Mouse (Mus musculus) ovary, adult 18-20 months (tissue): ENCODE results near the gene Crnkl1.
A peak's percentile ranks its signal among the peaks of the same experiment; 100 is the strongest.

Experiments used
- DNase-seq: peaks from one replicate; pipeline ENCODE4 v3.0.0; 2022; ENCODE audit warnings: low spot score, mixed read lengths

Gene Crnkl1

DNA sequence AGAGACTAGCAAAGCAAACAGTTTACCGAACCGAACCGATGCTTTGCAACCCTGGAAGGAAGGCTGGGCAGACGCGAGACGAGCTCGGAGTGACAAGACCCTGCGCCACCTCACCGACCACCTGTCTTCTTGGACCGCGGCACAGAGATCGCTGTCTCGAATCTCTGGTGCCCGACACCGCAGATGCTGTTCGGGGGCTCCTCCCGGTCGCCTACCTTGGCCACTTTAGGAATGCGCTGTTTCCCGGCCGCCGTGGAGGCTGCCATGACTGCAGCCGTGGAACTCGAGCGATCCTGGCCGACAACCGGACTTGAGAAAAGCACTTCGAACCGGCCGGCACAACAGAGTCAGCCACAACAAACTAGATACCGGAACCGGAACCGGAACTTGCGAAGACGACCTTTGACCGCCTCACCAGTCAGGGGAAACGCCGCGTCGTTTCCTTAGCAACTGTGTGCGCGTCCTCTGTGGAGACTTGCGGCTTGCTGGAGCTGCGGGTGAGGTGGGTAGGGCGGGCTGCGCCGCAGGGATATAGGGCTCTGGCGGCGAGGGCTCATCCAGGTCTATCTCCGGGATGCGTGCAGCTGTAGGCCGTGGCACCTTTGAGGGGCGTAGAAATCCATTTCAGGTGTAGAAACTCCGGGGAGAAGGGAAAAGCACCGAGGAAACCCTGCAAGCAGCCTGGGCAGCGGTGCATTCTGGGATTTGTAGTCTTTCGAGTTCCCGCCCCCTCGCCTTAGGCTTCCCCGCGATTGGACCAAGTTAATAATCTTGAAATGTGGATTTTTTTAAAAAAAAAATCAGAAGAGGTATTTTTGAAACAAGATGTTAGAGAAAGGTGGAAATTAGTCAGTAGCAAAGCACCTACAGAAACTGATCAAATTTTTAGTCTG, at the start of gene Crnkl1, which contains the start of gene Cfap61:
Gene Crnkl1, minus strand, starts transcription at position 676 of the 893 bp plus-strand sequence.
Gene Cfap61, plus strand, starts transcription at position 446 of the 893 bp plus-strand sequence.
- DNase-seq = peak; percentile 87

DNA sequence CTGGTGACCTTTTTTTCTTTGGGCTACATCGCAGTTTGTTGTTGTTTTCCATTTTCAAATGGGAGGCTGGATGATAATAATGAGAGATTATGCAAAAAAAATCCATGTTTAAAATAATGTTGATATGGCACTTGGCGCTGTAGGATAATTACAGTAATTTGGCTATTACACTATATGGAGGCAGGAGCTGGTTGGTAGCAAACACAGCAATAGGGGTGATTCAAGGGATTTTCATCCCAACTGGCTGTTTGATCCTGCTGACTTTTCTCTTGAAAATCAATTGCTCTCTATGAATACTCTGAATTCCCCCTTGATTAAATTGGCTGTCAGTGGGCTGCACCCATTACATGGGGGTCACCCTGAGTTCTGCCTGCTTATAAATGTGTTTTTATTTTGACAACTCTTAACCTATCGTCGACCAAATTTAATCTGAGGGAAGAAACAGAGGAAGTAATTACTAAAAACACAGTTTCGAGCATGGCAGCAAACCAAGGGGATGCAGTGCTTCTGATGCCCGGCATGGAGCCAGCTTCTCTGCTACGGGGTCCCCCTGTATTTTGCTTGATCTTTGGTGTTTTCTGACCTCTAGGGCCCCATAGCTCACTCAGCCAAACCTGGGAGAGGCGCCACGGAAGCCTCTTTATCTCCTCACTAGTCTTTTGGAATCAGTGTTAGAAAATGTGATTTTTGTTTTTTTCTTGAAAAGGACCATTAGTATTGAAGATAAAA, 47.7 kb upstream of the Crnkl1 start:
- DNase-seq = no peak

DNA sequence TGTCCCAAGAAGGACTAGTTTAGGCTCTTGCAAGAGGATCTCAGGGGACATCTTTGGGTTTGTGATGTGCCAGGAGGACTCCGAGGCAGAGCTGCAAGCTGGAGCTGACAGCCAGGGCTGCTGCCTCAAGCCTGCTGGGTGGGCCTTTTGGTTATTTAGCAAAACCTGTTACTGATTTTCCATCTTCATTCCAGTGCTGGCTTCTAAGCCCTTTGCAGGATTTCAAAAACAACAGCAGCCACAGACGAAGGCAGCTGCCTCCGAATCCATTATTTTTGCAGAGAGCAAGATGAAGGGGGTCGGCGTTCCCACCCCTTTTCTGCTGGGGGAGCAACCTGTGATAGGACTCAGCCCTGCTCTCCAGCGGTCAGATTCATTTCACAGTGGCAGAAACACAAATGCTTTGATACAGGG, 46.9 kb upstream of the Crnkl1 start:
- DNase-seq = no peak

DNA sequence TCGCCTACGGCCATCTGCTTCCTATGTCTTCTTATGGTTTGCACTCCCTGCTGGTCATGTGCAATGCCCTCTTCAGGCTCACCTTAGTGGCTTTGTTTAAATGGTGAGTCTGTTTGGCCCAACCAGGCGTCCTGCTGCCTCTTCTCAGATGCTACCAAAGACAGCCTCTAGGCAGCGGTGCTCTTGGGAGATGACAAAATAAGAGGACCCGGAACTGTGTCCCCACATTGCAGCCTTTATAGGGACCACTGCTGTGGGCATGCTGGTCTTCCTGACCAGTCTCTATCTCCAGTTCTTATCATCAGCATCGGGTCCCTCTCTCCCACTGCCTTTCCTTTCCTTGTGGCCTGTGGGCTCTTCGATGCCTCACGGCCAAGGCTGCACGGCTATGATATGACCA, 46.1 kb upstream of the Crnkl1 start:
- DNase-seq = no peak

DNA sequence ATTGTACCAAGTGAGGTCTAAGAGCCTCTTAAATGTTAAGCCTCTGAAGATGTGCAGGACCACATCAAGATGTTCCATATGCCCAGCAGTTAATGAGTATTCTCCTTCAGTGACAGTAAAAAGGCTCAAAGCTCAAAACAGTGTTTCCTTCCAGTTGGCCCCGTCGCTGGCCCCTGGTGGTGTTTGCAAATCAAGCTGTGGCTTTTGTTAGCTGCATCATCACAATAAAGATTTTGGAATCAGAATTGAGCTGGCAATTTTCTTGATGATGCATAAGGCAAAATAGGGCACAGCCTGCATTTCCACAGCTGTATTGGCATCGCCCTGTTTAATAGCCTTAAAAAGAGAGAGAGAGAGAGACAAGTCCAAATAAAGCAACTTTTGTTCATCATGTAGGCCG, 44.8 kb upstream of the Crnkl1 start:
- no peak for DNase-seq

DNA sequence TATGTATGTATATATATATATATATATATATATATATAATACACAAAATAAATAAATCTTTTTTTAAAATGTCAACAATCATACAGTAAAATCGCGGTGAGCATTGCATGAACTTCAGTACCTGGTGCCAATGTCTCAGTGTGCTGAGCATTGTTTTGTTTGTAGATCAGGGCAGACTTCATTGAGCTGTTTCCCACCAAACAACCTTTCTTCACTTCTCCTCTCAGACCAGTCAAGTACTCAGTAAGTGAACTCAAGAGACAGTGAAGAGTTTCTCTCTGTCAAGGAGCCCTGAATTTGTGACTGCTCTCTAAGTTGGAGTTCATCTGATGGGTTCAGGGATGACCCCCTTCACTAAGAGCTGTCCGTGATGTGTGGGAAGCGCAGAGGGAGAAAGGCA, 37.8 kb upstream of the Crnkl1 start:
- DNase-seq = no peak

DNA sequence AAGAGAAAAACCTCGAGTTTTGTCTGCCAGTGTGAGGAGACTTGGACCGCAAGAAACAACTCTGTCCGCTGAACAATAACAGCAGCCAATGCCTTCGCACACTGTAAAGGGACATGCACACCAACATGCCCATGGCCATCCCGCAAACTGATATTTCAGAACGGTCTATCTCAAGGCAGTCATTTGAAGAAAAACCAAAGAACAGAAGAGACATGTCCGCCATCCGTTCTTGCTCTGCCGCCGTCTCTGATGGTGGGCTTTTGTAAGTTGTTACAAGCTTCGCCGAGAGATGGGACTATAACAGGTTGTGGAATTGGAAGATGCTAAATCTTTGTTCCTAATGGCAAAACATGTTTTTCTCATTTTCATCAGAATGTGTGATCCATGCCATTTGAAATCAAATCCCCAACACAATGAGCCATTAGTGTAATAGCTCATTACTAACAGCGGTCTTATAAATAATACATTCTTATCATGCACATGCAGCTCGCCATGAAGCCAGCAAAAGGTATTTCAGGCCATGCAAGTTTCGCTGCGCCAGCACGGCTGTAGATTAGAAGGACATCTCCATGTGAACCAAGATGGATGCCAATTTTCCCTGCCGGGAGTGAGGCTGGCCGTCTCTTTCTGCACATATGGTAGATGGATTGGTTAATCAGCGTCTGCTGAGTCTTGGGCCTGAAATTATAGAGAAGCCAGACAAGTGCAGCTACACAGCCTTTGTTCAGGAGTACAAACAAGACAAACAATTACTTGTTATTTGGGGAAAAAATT, 36.6 kb upstream of the Crnkl1 start:
- no peak for DNase-seq

DNA sequence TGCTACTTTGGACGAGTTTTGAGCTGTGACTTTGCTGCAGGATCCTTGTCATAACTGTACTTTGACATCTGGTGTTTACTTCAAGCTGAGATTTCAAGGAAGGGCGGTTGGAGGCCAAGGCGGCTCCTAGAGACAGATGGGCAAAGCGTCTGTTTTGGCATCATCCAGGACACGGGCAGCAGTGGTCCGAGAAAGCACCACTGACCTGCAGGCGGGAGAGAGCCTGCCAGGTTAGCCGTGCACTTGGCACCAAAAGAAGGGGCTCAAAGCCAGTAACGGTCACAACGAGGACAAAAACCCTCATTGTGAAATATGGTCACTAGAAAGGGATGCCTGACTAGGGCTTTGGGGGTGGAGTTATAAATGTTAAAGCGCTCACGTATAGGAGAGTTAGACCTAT, 35.9 kb upstream of the Crnkl1 start:
- no peak for DNase-seq

DNA sequence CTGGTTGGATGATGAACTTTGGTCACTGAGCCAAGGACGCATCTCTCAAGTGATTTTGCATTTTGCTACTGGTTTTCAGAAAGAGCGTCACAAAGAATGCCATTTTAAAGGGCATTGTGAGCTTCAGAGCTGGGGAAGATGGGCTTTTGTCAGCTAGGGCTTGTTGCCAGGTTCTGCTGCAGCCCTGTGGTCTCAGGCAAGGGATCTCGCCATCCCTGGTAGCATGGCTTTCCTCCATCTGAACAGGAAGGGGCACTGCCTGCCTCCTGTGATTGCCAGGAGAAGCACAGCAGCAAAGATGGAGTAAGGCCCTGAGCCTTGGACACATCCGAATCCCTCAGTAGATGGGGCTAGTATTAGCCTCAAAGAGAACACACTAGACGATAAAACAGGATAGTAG, 27.0 kb upstream of the Crnkl1 start:
- no peak for DNase-seq

DNA sequence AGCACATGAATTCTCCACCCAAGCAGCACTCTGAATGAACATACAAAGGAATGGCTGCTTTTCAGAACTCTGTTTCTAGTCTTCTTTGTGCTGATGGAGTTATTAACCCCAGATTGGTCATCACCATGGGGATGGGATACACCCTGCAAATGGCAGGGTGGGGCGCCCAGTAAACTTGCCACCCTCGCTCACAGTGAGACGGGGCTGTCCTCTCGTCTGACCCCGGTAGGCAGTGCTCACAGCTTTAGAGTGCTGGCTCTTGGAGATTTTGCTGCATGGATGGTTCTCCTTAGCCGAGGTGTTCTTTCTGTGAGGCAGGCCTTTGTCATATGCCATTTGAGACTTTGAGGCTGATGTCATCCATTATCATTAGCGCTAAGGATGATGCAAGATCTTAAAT, 23.7 kb upstream of the Crnkl1 start:
- no peak for DNase-seq

DNA sequence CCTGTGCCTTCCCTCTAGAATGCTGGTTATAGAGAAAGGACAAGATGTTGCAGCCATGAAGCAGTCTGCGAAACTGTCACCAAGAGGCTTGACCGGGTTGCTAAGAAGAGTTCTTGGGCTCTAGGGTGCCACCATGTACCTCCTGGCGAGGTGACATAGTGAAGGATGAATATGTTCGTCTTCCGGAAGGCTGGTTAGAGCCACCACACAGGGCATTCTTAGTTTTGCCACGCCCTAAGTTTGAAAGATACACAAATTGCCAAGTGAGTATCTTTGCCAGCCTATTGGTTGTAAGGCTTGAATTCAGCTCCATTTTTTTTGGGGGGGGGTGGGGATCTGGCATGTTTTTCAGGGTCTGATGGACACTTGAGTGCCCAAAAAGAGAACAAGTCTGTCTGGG, 23.3 kb upstream of the Crnkl1 start:
- no peak for DNase-seq

DNA sequence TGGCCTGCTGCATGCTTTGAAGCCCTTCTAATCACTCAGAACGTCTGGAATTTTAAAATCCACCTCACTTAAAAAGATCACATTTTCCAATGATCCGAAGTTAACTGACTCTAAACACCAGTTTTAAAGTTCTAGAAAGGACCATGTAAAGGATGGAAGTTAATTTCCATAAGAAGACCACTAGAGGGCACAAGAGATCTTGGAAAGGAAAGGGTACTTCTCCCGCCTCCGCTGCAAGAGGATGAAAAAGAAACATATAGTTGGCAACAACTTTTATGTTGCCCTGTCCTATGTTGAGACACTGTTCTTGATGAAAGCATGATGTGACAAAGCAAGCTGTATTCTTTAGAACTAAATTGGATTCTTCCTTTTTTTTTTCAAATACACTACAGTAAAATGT, 22.6 kb upstream of the Crnkl1 start:
- no peak for DNase-seq

DNA sequence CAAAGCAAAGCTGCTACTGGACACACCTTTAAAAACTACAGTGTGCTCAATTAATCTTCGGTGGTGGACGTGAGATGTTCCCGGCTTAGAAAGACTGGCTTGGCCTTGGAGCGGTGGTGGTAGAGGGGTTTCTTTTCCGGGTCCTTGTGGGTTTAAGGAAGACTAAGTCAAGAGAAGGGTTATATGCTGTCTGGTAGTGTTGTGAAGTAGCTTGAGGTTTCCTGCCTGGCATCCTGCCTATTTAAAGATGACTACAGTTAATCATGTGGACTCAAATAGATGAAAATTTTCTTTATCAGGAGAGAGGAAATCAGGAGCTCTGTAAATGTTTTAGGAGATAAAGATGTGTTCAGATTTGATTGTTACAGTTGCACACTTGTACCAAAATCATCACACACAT, 21.5 kb upstream of the Crnkl1 start:
- DNase-seq = no peak

DNA sequence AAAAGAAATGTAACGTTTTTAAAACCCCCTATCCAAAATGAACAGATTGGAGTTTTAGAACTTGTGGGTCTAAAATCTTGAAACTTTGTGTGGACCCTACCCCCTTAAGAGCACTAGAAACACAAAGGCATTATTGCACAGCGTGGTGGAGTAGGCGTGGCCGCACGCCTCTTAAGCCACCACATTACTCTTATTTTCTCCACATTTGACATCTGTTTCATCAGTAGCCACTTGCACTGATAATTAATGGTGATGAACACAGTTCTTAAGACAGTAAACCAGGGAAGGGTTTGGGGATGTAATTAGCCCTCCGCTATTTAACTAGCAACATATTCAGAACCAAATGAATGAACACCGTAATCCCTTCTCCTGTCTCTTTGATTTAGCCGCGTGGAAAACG, 21.0 kb upstream of the Crnkl1 start:
- no peak for DNase-seq

DNA sequence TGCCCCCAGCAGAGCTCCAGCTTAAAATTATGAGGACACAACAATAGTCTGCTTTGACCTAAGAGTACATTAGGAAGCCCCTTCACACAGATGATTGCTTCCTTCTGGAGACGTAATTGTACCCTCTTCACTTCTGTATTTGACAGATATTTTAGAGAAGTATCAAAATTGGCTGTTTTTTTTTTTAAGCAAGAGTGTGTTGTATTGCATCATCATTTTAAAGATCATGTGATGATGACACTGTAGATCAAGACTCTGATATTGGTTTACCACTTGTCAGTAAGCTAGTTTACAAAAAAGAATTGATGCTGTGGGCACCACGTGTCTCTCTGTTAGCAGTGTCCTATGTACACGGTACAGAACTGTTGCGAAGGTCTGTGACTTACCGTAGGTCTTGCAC, 17.9 kb upstream of the Crnkl1 start:
- DNase-seq = no peak

DNA sequence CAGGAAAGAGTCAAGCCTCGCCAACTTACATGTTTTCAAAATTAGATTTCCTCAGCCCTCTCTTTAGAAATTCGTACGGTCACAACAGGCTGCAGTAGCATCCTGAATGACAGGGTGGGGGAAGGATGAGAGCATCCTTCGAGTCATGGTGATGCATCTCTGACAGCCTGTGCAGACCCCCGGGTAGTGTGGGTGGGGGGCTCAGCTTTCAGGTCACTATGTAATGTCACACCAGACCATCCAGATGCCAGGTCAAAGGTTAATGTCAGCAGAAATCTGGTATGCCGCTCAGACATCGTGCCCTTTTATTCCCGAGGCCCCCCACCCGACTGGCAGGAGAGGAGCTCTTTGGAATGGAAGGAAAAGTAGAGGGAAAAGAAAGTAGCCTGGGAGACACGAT, 15.4 kb upstream of the Crnkl1 start:
- no peak for DNase-seq

DNA sequence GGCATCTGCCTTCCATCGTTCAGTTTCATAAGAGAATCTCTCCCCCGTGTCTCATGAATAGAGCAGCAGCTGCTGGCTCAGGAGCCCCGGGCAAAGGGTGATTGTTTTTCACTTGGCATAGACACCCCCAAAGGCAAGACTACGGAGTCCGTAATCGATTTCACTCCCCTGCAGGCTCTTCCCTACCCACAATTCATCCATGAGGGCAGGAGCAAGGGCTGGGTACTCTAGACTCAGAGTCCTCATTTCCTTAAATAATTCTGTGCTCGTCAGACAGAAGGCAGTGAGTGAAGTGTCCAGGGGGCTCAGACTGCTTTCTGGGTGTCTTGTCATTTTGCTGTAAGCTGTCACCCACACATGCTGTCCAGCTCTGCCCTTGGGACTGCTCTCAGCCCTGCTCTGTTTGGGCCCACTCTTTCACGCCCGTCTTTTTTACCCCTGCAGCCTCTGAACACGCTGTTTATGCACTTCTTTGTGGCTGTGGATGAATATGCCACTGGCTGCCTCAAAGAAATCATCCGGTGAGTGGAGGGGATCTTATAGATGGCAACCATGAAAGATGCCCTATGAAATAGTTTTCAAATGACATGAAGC, 14.8 kb upstream of the Crnkl1 start:
- DNase-seq = no peak

DNA sequence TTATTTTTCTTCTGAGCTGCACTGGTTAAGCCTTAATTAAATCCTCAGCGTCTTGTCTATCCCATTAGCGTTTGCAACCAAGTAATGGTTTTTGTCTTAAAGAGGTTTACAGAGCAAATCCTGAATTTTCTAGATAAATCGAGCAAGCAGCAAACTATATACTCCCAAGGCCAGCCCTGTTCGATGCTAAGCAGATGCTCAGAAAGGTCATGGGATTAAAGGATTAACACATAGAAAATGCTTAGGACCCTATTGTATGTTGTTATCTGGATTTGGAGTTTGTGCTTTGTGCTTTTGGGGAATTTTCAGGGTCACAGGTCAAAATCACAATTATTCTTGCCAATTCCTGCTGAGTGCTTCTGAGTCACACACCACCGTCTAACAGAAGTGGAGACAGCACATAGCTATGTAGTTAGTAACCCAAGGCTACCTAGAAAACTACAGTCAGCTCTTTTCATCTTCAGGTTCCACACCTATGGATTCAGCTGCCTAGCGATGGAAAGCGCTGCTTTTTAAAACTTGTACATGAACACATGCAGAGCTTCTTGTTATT, 13.7 kb upstream of the Crnkl1 start:
- DNase-seq = no peak

DNA sequence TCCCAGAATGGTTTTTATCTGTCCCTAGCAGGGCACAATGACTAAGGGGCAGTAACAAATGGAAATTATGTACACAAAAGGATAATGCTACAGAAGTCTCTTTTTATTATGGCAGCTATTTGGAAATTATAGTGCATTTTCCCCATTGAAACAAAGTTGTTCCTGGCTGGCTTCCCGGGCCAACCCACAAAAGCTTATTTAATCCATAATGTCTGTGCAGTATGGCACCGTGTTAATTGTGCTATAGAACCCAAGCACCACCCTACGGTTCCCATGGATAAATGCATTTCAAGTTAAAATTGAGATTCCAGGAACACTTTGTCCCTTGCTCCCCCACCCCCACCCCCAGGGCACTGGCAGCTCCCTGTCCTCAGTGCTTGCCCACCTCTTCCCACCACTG, 9.5 kb upstream of the Crnkl1 start:
- DNase-seq = no peak

DNA sequence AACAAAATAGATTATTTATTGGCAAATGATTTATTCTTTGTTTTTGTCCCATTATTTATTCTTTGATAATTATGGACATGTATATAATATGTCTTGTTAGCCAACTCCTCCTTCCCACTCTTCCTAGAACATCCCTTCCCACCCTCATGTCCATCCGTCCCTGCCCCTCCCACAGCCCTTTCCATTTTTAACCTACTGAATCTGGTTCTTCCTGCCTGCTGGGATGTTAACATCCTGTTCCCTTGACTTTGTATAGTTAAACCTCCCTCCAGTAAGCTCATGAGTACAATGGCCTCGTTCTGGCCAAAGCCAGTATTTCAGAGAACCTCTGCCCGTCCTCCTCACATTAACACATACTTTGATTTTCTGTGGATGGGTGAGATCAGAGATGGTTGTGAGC, 6.6 kb upstream of the Crnkl1 start:
- no peak for DNase-seq

DNA sequence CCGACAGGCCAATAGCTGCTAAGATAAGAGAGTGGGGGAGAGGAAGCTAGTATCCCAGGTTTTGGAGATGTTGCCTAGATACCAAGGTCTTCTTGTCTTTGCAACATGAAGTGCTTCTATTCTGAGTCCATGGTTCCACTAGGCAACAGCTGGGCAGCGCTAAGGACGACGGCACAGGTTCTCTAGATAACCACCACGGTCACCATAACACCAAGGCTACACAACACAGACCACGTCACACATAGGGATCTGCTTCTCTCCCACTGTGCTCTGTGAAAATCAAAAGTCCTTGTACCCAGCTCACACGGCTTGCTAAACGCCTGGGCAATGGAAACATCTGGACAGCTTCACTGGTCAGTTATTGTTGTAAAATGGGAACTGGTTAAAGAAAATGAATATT, 2.2 kb upstream of the Crnkl1 start:
- peak; percentile 69 for DNase-seq
